Mouse (Mus musculus) kidney, postnatal 0 days (tissue): Measurements from ENCODE around the gene Rin1. TPM values are rescaled to one million over a fixed set of nuclear protein-coding genes. Genes with fewer than 3 reads are reported as not detected.

Experiments used
- ATAC-seq: fragments of 200-750 bp; cut with Nextera tagmentation; replicated peaks from 2 replicates; pipeline ENCODE4 v1.8.0; 2017; ENCODE audit warnings: low read depth, moderate number of reproducible peaks, moderate TSS enrichment, moderate library complexity; ENCODE audit not compliant: low FRiP score
- DNase-seq: peaks from one replicate; pipeline ENCODE4 v3.0.0-alpha.2; 2016; ENCODE audit warnings: low spot score
- H3K27ac ChIP-seq: fragments of 300-500 bp; sonication (generic); 2 replicates; pipeline ENCODE4 v1.5.1; 2014; ENCODE audit warnings: mild to moderate bottlenecking
- H3K27me3 ChIP-seq: fragments of 300-500 bp; sonication (generic); 2 replicates; pipeline ENCODE4 v1.6.1; 2014; ENCODE audit warnings: low read length, mixed read lengths; ENCODE audit not compliant: insufficient read depth
- H3K36me3 ChIP-seq: fragments of 300-500 bp; sonication (generic); 2 replicates; pipeline ENCODE4 v1.6.1; 2014; ENCODE audit warnings: low read length, mixed read lengths; ENCODE audit not compliant: insufficient read depth
- H3K4me1 ChIP-seq: fragments of 300-500 bp; sonication (generic); replicated peaks from 2 replicates; pipeline ENCODE4 v1.6.1; 2014; ENCODE audit warnings: antibody characterized with exemption, low read length, mixed read lengths; ENCODE audit not compliant: insufficient read depth
- H3K4me2 ChIP-seq: fragments of 300-500 bp; sonication (generic); 2 replicates; pipeline ENCODE4 v1.6.1; 2014; ENCODE audit warnings: mild to moderate bottlenecking, low read length, moderate library complexity, mixed read lengths
- H3K4me3 ChIP-seq: fragments of 300-500 bp; sonication (generic); replicated peaks from 2 replicates; pipeline ENCODE4 v1.5.1; 2014; ENCODE audit warnings: low read depth, low read length
- H3K9ac ChIP-seq: fragments of 300-500 bp; sonication (generic); 2 replicates; pipeline ENCODE4 v1.6.1; 2014; ENCODE audit warnings: low read depth, low read length
- H3K9me3 ChIP-seq: fragments of 300-500 bp; sonication (generic); replicated peaks from 2 replicates; pipeline ENCODE4 v1.6.1; 2016; ENCODE audit warnings: low read length, inconsistent platforms, mixed read lengths
- CTCF ChIP-seq: IDR thresholded peaks from 2 replicates; pipeline ENCODE4 v1.5.1; 2016; ENCODE audit warnings: antibody characterized with exemption, low read depth, mild to moderate bottlenecking, moderate library complexity
- WGBS: fragments of 180-500 bp; shearing (Covaris S2); extraction: QIAGEN DNeasy Blood & Tissue Kit; methylation state at CpG from one replicate; pipeline ENCODE4 v1.1.7; 2014; 5-methylcytosine and 5-hydroxymethylcytosine counted together
- polyA plus RNA-seq: library from polyadenylated mRNA; unstranded; fragments of >200 nt; fragmentation: Nextera tagmentation; extraction: Ambion mirVana; gene quantifications from 2 replicates; pipeline ENCODE4 v1.2.1, GENCODE M21; 2015

Rin1 gene
- polyA plus RNA-seq, 1 experiment from 2014 or later, result 3.2 TPM

DNA sequence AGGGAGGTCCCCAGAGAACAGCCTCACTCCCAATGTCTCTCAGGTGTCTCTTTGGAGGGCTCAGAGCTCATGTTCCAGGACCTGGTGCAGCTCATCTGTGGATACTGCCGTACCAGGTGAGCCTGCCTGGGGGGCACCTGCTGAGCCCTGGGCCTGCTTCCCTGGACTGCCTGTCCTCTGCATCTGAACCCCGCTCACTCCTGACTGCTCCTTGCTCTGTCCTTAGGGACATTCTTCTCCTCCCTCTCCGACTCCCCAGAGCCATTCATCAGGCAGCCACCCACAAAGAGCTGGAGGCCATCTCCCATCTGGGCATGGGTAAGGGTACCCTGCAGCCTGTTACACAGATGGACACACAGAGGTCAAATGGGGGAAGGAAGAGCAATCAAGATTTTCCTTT is 1.2 kb downstream of the Rin1 start:
- 65% methylated on average over 3 of the region's 3 CpGs for WGBS
- Histone ChIP-seq H3K9me3 (no peaks in the 10 kb centered on the region), H3K27ac (no peak overlapping the region), H3K9ac (0 out of 2 replicates have a peak overlapping the region, but pooled peaks have one; percentile 35), H3K36me3 (0 out of 2 replicates have a peak, but pooled peaks cover 15% of the 10 kb centered on the region), H3K27me3 (no peaks in the 10 kb centered on the region), H3K4me2 (peak overlapping the region; percentile 54), H3K4me3 (peak overlapping the region; percentile 22; the same call in 1 of the 2 replicates), H3K4me1 (peaks cover 16% of the 10 kb centered on the region)
- no peak for DNase-seq
- no peak for ATAC-seq
- TF ChIP-seq CTCF, result no peak

DNA sequence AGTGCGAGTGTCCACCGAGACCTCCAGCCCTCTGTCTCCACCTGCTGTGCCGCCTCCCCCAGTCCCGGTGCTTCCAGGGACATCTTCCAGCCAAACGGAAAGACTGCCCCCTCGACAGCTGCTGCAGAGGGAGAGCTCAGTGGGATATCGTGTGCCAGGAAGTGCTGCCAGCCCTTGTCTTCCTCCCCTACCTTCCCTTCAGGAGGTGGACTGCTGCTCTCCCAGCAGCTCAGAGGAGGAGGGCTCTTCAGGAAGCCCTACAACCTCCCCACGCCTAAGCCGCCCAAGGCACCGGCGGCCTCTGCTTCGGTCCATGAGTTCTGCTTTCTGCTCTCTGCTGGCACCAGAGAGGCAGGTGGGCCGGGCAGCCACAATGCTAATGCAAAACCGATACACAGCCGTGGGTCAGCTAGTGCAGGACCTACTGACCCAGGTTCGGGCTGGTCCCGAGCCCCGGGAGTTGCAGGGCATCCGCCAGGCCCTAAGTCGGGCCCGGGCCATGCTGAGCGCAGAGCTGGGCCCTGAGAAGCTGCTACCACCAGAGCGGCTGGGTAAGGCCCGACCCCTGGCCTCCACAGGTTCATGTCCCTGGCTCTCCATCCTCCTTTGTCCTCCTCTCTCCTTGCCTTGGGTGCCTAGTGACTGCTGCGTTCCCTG is 2.0 kb downstream of the Rin1 start:
- H3K27ac ChIP-seq, result no peak overlapping the region
- H3K27me3 ChIP-seq, result no peaks in the 10 kb centered on the region
- WGBS, result 34% methylated on average over 25 of the region's 25 CpGs
- H3K9ac ChIP-seq, result 0 out of 2 replicates have a peak overlapping the region, but pooled peaks have one; percentile 13
- DNase-seq (peak; percentile 34), ATAC-seq (no peak)
- H3K9me3 ChIP-seq, result no peaks in the 10 kb centered on the region
- peaks cover 16% of the 10 kb centered on the region for H3K4me1 ChIP-seq
- no peak overlapping the region for H3K4me3 ChIP-seq
- no peak for TF ChIP-seq CTCF
- 0 out of 2 replicates have a peak, but pooled peaks cover 9% of the 10 kb centered on the region for H3K36me3 ChIP-seq
- no peak overlapping the region for H3K4me2 ChIP-seq

DNA sequence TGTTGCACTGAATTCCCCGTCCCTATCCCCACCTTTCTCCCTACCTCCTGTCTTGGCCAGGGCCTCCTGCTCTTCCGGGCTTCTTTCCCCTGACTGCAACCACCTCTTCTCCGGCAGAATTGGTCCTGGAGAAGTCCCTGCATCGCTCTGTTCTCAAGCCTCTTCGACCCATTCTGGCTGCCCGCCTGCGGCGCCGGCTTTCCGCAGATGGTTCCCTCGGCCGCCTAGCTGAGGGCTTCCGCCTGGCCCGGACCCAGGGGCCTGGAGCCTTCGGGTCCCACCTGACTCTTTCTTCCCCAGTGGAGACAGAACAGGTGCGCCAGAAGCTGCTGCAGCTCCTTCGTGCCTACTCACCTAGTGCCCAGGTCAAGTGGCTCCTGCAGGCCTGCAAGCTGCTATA is 2.6 kb downstream of the Rin1 start:
- no peak for DNase-seq
- WGBS, result 77% methylated on average over 17 of the region's 17 CpGs
- TF ChIP-seq CTCF, result no peak
- no peak for ATAC-seq
- Histone ChIP-seq H3K27ac (no peak overlapping the region), H3K9ac (no peak overlapping the region), H3K4me1 (peaks cover 16% of the 10 kb centered on the region), H3K4me3 (no peak overlapping the region), H3K27me3 (no peaks in the 10 kb centered on the region), H3K36me3 (0 out of 2 replicates have a peak, but pooled peaks cover 3% of the 10 kb centered on the region), H3K9me3 (no peaks in the 10 kb centered on the region), H3K4me2 (no peak overlapping the region)

DNA sequence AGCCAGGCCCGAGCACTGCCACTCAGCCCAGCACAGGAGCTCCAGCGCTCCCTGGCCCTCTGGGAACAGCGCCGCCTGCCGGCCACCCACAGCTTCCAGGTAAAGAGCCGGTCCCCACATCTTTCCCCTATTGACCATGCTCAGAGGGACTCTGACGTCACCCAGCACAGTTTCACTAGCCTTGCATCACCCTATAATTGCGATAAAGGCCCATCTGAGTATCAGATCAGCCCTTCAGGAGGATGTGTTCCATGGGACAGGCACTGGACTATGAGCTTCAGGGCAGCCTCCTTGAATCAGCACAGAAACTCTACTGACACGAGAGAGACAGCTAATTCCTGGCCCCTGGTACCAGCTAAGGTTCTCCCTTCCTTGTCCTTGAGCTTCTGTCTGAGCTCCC is 3.6 kb downstream of the Rin1 start:
- peak; percentile 66 for DNase-seq
- peaks cover 26% of the 10 kb centered on the region for H3K4me1 ChIP-seq
- 30% methylated on average over 9 of the region's 9 CpGs for WGBS

DNA sequence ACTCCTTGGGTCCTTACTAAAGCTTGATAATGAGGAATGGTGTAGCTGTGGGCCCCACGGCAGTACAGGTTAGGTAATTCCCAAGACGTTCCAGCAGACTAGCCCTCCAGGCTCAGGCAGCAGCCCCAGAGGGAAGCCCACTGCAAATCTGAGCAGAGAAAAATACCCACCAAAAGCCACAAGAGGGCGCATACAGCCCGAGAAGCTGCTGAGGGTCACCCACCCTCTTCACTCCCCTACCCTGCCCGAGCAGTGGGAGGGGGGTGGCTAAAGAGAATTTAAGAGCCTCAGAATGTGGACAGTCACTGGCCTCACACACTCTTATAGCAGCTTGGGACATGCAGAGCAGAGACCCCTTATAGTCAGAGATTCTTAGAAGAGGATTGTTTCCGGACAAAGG is 6.0 kb downstream of the Rin1 start:
- no peak overlapping the region for H3K4me2 ChIP-seq
- H3K27ac ChIP-seq, result no peak overlapping the region
- no peak overlapping the region for H3K4me3 ChIP-seq
- H3K9me3 ChIP-seq, result no peaks in the 10 kb centered on the region
- H3K9ac ChIP-seq, result no peak overlapping the region
- H3K4me1 ChIP-seq, result peaks cover 37% of the 10 kb centered on the region
- H3K36me3 ChIP-seq, result no peaks in the 10 kb centered on the region
- 9% methylated on average over 6 of the region's 6 CpGs for WGBS
- H3K27me3 ChIP-seq, result no peaks in the 10 kb centered on the region
- peak; percentile 76 for TF ChIP-seq CTCF
- DNase-seq, result peak; percentile 83
- ATAC-seq, result peak; percentile 17; the same call in 1 of the 2 replicates

More for the DNA sequence above, 3.6 kb downstream of the Rin1 start:
- H3K4me2 ChIP-seq, result no peak overlapping the region
- H3K27ac ChIP-seq, result no peak overlapping the region
- no peak overlapping the region for H3K4me3 ChIP-seq
- H3K36me3 ChIP-seq, result 0 out of 2 replicates have a peak, but pooled peaks cover 2% of the 10 kb centered on the region
- peak; percentile 81 for TF ChIP-seq CTCF
- ATAC-seq, result peak; percentile 8
- no peak overlapping the region for H3K9ac ChIP-seq
- no peaks in the 10 kb centered on the region for H3K9me3 ChIP-seq
- H3K27me3 ChIP-seq, result no peaks in the 10 kb centered on the region

DNA sequence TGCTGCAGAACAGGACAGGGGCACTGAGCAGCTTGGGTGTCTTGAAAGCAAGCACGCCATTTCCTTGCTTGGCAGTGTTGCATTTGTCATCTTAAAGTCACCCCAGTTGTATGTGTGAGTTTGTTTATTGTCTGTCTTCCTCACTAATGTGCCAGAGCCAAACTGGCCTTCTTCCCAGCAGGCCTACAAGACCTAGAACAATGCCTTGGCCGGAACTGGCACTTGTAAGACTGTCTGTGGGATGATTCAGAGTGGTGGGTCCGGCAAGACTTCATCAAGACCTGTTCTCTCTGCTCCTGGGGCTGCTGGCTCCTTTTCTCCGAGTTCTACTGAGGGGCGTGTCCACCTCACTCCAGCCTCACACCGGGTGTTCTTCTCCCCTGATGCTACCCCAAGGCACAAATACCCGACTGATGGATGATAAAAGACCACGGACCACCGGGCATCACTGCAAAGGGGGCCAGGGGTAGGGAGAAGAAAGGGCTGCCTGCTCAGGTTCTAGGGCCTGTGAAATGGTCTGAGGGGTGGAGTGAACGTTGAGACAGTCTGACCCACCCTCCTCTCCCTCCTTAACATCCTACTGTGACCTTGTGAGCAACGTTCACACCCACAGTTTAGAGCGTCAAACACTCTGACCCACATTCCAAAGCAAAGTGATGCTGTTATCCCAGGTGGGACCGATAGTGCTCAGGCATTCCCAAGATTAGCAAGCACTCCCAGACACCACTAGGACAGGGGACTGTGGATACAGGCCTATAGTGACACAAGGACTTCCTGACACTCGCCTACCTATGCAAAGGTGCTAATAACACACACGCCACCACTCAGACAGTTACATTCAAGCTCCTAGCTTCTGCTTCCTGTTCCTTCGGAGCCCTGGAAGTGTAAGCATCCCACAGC is 7.8 kb downstream of the Rin1 start:
- 26% methylated on average over 16 of the region's 16 CpGs for WGBS
- H3K27ac ChIP-seq, result peak overlapping the region; percentile 77
- no peaks in the 10 kb centered on the region for H3K36me3 ChIP-seq
- H3K27me3 ChIP-seq, result no peaks in the 10 kb centered on the region
- TF ChIP-seq CTCF, result no peak
- DNase-seq (no peak), ATAC-seq (no peak)
- H3K9ac ChIP-seq, result no peak overlapping the region
- H3K4me3 ChIP-seq, result no peak overlapping the region
- no peaks in the 10 kb centered on the region for H3K9me3 ChIP-seq
- H3K4me2 ChIP-seq, result no peak overlapping the region
- H3K4me1 ChIP-seq, result peaks cover 30% of the 10 kb centered on the region
